Mouse (Mus musculus): Measurements from ENCODE around the gene Gm20696.
A peak's percentile ranks its signal among the peaks of the same experiment; 100 is the strongest.

Gene Gm20696

GRCm38 (mm10) chr6:99621167-99621566 is 45.4 kb downstream of the Gm20696 start:
- DNase-seq, result no peak

- DNase-seq, result peak in 1 of 2 experiments; percentile 29
Observed at GRCm38 (mm10) chr6:99620471-99620870, 46.1 kb downstream of the Gm20696 start.

GRCm38 (mm10) chr6:99619964-99620363 is 46.6 kb downstream of the Gm20696 start:
- DNase-seq, result no peak

GRCm38 (mm10) chr6:99619466-99619865 is 47.1 kb downstream of the Gm20696 start:
- peak; percentile 55 to 70 for DNase-seq

- no peak for DNase-seq
Observed at GRCm38 (mm10) chr6:99617867-99618266, 48.7 kb downstream of the Gm20696 start.

- no peak for DNase-seq
Observed at GRCm38 (mm10) chr6:99617415-99617814, 49.2 kb downstream of the Gm20696 start.

GRCm38 (mm10) chr6:99615272-99615751 is 51.3 kb downstream of the Gm20696 start:
- DNase-seq, result peak in 1 of 2 experiments; percentile 49

- no peak for DNase-seq
Observed at GRCm38 (mm10) chr6:99614566-99615271, 51.9 kb downstream of the Gm20696 start.

- peak in 1 of 2 experiments; percentile 16 for DNase-seq
Observed at GRCm38 (mm10) chr6:99611866-99612265, 54.7 kb downstream of the Gm20696 start.

GRCm38 (mm10) chr6:99610454-99611427 is 55.9 kb downstream of the Gm20696 start:
- DNase-seq, result peak in 1 of 2 experiments; percentile 53

GRCm38 (mm10) chr6:99606079-99606478 is 60.5 kb downstream of the Gm20696 start:
- no peak for DNase-seq

- peak; percentile 39 to 52 for DNase-seq
Observed at GRCm38 (mm10) chr6:99604758-99605157, 61.8 kb downstream of the Gm20696 start.

GRCm38 (mm10) chr6:99602434-99602833 is 64.2 kb downstream of the Gm20696 start:
- no peak for DNase-seq

- peak in 1 of 2 experiments; percentile 35 for DNase-seq
Observed at GRCm38 (mm10) chr6:99600886-99601285, 65.7 kb downstream of the Gm20696 start.

GRCm38 (mm10) chr6:99600168-99600793 is 66.3 kb downstream of the Gm20696 start:
- peak; percentile 50 to 67 for DNase-seq

- no peak for DNase-seq
Observed at GRCm38 (mm10) chr6:99599651-99600050, 66.9 kb downstream of the Gm20696 start.

GRCm38 (mm10) chr6:99599229-99599628 is 67.4 kb downstream of the Gm20696 start:
- peak in 1 of 2 experiments; percentile 51 for DNase-seq

GRCm38 (mm10) chr6:99577040-99577439 is 89.6 kb downstream of the Gm20696 start:
- DNase-seq, result no peak

- DNase-seq, result no peak
Observed at GRCm38 (mm10) chr6:99575633-99576032, 91.0 kb downstream of the Gm20696 start.

- no peak for DNase-seq
Observed at GRCm38 (mm10) chr6:99573343-99573742, 93.3 kb downstream of the Gm20696 start.

- no peak for DNase-seq
Observed at GRCm38 (mm10) chr6:99572071-99572470, 94.5 kb downstream of the Gm20696 start.

GRCm38 (mm10) chr6:99566921-99567320 is 99.7 kb downstream of the Gm20696 start:
- DNase-seq, result no peak

GRCm38 (mm10) chr6:99564766-99565165 is 101.8 kb downstream of the Gm20696 start:
- DNase-seq, result no peak
